ENCODE assay signal across 8 mouse cellular contexts in the genomic region with DNA sequence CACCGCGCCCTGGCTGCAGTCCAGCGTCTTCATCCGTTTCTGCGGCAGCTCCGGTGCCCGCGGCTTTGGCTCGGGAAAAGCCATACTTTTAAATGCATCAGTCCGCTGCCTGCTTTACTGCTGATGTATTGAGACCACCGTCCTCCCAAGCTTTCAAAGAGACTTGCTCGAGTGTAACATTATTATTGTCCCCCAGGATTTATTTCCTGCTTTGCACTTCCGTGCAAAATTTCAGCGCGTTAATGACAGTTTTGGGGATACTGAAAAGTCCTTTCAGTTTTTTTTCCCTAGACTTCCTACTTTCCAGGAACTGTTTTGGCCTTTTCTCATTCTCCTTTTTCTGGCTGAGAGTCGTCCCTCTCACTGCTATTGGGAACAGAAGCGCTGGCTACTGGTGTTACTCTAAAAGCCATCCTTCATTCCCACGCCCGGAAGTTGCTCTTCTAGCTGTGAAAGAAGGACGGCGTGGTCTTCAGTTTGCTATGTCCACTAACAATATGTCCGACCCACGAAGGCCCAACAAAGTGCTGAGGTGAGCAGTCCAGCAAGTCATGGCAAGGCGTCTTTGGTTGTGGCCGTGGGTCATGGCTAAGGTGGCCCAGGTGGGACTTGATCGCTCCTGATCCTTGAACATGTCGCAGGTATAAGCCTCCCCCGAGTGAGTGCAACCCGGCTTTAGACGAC. TPM values are rescaled to one million over a fixed set of nuclear protein-coding genes. Genes with fewer than 3 reads are reported as not detected.
DNase-seq lines count a peak whose midpoint lies in the region; ATAC-seq and TF ChIP-seq lines count a peak whose summit lies in the region.

A gene (plus strand): TSS at position 209 of the 684 bp plus-strand sequence.

- intact Hi-C loops in heart, adult 2 months (cut with DNase I), result loop anchor here (5.0 kb wide), 3 partner anchors 37 to 423 kb away; a partner anchor contains a TSS

- peak within 1 kb of the TSS; percentile 99 for H3K4me3 ChIP-seq in heart, adult 2 months
- H3K4me3 ChIP-seq in midbrain, postnatal 0 days (ENCODE audit: low read depth, low read length), result peak within 1 kb of the TSS; percentile 82

- no peaks in the 10 kb centered on the region for H3K27me3 ChIP-seq in heart, adult 2 months (ENCODE audit: control insufficient read depth, insufficient read depth, low read length)
- no peaks in the 10 kb centered on the region for H3K27me3 ChIP-seq in midbrain, postnatal 0 days (ENCODE audit: insufficient read depth, low read length)

- H3K9ac ChIP-seq in heart, adult 2 months (ENCODE audit: low read depth, low read length), result peak within 1 kb of the TSS; percentile 94
- H3K9ac ChIP-seq in midbrain, postnatal 0 days (replicated peaks; ENCODE audit: low read length, poor library complexity, severe bottlenecking), result peak within 1 kb of the TSS; percentile 82

- DNase-seq in B cell, adult 2 months, result peak; percentile 76 to 80
- DNase-seq in embryo, embryonic 9.5 days (ENCODE audit: extremely low spot score), result peak; percentile 82
- DNase-seq in heart, adult 2 months, result peak; percentile 68 to 69
- DNase-seq in kidney, adult 18-20 months, result peak; percentile 75
- peak; percentile 58 for DNase-seq in liver
- peak; percentile 80 for DNase-seq in midbrain, postnatal 0 days (ENCODE audit: low spot score)
- peak; percentile 82 for DNase-seq in telencephalon, adult 2 months (ENCODE audit: low read depth, low spot score)

- no peak for TF ChIP-seq CTCF in heart, adult 2 months (IDR thresholded peaks at IDR 0.05)
- no peak for TF ChIP-seq CTCF in midbrain, postnatal 0 days (IDR thresholded peaks at IDR 0.05)

- under 1% methylated on average over 30 of the region's 30 CpGs for WGBS in heart, adult 2 months
- WGBS in midbrain, postnatal 0 days, result under 1% methylated on average over 30 of the region's 30 CpGs

- ATAC-seq in activated CD4-positive, CD25-positive, alpha-beta regulatory T cell, adult 4 months, result peak; percentile 7
- no peak for ATAC-seq in midbrain, postnatal 0 days (ENCODE audit: low FRiP score)

- peaks cover 11% of the 10 kb centered on the region for H3K4me1 ChIP-seq in heart, adult 2 months (ENCODE audit: control insufficient read depth, insufficient read depth, low read length)
- 0 out of 2 replicates have a peak, but pooled peaks cover 5% of the 10 kb centered on the region for H3K4me1 ChIP-seq in midbrain, postnatal 0 days (ENCODE audit: insufficient read depth, low read length)

- peaks cover 3% of the 10 kb centered on the region; the same call in 1 of the 2 replicates for H3K79me2 ChIP-seq in heart, adult 2 months (replicated peaks; ENCODE audit: control insufficient read depth, insufficient read depth, low read length)

- no peak; the same call in 1 of the 2 replicates for TF ChIP-seq POLR2A in heart, adult 2 months (IDR thresholded peaks at IDR 0.05; ENCODE audit: insufficient read depth, low read depth, low read length)

- no peaks in the 10 kb centered on the region for H3K9me3 ChIP-seq in midbrain, postnatal 0 days (ENCODE audit: low read length)

- H3K36me3 ChIP-seq in heart, adult 2 months (ENCODE audit: control insufficient read depth, insufficient read depth, low read length), result no peaks in the 10 kb centered on the region
- H3K36me3 ChIP-seq in midbrain, postnatal 0 days (ENCODE audit: insufficient read depth, low read length), result peaks cover 16% of the 10 kb centered on the region

- H3K4me2 ChIP-seq in midbrain, postnatal 0 days (ENCODE audit: low read depth, low read length, poor library complexity, severe bottlenecking), result peak within 1 kb of the TSS; percentile 94

- H3K27ac ChIP-seq in heart, adult 2 months, result peak within 1 kb of the TSS; percentile 81
- peak within 1 kb of the TSS; percentile 72 for H3K27ac ChIP-seq in midbrain, postnatal 0 days (ENCODE audit: low read depth, low read length)

- no peak for TF ChIP-seq EP300 in heart, adult 2 months (IDR thresholded peaks at IDR 0.05; ENCODE audit: insufficient read depth, low read depth, low read length)

RNA-seq across cellular contexts. Expression of the gene that starts here (rescaled TPM):
- 100 to 1,000 TPM; 132 to 134 TPM for polyA plus RNA-seq in activated CD4-positive, CD25-positive, alpha-beta regulatory T cell, adult 4 months (2017; shearing (Covaris generic))
- 10 to 100 TPM; 39.0 to 41.4 TPM for total RNA-seq in heart, adult 2 months (2021)
- 99.3 and 108 TPM in 2 replicates for polyA plus RNA-seq in heart, adult 2 months (2012; rRNA removed)
- total RNA-seq in midbrain, postnatal 0 days (2014; rRNA removed), result 92.6 and 105 TPM in 2 replicates
- 129 and 137 TPM in 2 replicates for polyA plus RNA-seq in midbrain, postnatal 0 days (2015; fragmentation: Nextera tagmentation; extraction: Ambion mirVana)
